Mouse (Mus musculus) heart, embryonic 15.5 days (tissue): ENCODE results near the gene Ptgdr2. TPM values are rescaled to one million over a fixed set of nuclear protein-coding genes. Genes with fewer than 3 reads are reported as not detected.

Experiments
- ATAC-seq: fragments of 200-750 bp; cut with Nextera tagmentation; replicated peaks from 2 replicates; pipeline ENCODE4 v1.8.0; 2017; ENCODE audit warnings: low read depth, moderate TSS enrichment; ENCODE audit not compliant: insufficient number of reproducible peaks, insufficient read depth, low FRiP score
- H3K27ac ChIP-seq: fragments of 300-500 bp; sonication (generic); 2 replicates; pipeline ENCODE4 v1.5.1; 2015; ENCODE audit warnings: mild to moderate bottlenecking, inconsistent platforms
- H3K27me3 ChIP-seq: fragments of 300-500 bp; sonication (generic); 2 replicates; pipeline ENCODE4 v1.6.1; 2015; ENCODE audit warnings: inconsistent platforms
- H3K36me3 ChIP-seq: fragments of 300-500 bp; sonication (generic); 2 replicates; pipeline ENCODE4 v1.6.1; 2015; ENCODE audit warnings: mild to moderate bottlenecking, inconsistent platforms
- H3K4me1 ChIP-seq: fragments of 300-500 bp; sonication (generic); replicated peaks from 2 replicates; pipeline ENCODE4 v1.6.1; 2015; ENCODE audit warnings: inconsistent platforms
- H3K4me2 ChIP-seq: fragments of 300-500 bp; sonication (generic); 2 replicates; pipeline ENCODE4 v1.6.1; 2015; ENCODE audit warnings: inconsistent platforms, mild to moderate bottlenecking, moderate library complexity
- H3K4me3 ChIP-seq: fragments of 300-500 bp; sonication (generic); 2 replicates; pipeline ENCODE4 v1.5.1; 2015; ENCODE audit warnings: mild to moderate bottlenecking, inconsistent platforms
- H3K9ac ChIP-seq: fragments of 300-500 bp; sonication (generic); 2 replicates; pipeline ENCODE4 v1.6.1; 2015; ENCODE audit warnings: mild to moderate bottlenecking, inconsistent platforms
- H3K9me3 ChIP-seq: fragments of 300-500 bp; sonication (generic); replicated peaks from 2 replicates; pipeline ENCODE4 v1.6.1; 2016; ENCODE audit warnings: inconsistent platforms
- WGBS: fragments of 180-500 bp; shearing (Covaris S2); methylation state at CpG from one replicate; pipeline ENCODE4 v1.1.7; 2015; ENCODE audit warnings: mixed read lengths; 5-methylcytosine and 5-hydroxymethylcytosine counted together
- polyA plus RNA-seq: library from polyadenylated mRNA; unstranded; fragments of >200 nt; fragmentation: Nextera tagmentation; extraction: Ambion mirVana; gene quantifications from 2 replicates; pipeline ENCODE4 v1.2.1, GENCODE M21; 2015

Ptgdr2 gene
- polyA plus RNA-seq, 1 experiment from 2014 or later, result 0.06 TPM

DNA sequence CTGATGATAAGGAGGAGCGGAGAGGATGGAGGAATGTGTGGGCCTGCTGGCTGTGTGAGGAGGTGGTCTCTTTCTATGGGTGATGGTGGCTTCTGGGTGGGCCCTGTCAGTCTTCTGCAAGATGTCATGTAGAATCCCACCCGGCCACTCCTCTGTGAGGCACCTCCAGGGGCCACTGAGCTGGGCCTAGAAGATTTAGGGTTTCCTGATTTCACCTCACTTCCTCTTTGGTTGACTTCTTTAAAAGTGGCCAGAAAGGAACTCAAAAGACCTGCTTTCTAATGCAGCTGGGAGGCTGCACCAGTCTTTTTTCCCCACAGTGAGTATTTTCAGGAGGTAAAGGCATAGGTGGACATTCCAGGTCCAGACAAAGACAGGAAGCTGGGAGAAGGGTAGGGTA, 6.3 kb upstream of the Ptgdr2 start:
- no peaks in the 10 kb centered on the region for H3K27me3 ChIP-seq
- 61% methylated on average over 2 of the region's 2 CpGs for WGBS
- no peak overlapping the region for H3K27ac ChIP-seq
- H3K4me1 ChIP-seq, result peaks cover 17% of the 10 kb centered on the region; the same call in 1 of the 2 replicates
- no peak overlapping the region for H3K9ac ChIP-seq
- H3K4me3 ChIP-seq, result no peak overlapping the region
- H3K4me2 ChIP-seq, result no peak overlapping the region
- no peaks in the 10 kb centered on the region for H3K9me3 ChIP-seq
- no peaks in the 10 kb centered on the region for H3K36me3 ChIP-seq
- no peak for ATAC-seq

DNA sequence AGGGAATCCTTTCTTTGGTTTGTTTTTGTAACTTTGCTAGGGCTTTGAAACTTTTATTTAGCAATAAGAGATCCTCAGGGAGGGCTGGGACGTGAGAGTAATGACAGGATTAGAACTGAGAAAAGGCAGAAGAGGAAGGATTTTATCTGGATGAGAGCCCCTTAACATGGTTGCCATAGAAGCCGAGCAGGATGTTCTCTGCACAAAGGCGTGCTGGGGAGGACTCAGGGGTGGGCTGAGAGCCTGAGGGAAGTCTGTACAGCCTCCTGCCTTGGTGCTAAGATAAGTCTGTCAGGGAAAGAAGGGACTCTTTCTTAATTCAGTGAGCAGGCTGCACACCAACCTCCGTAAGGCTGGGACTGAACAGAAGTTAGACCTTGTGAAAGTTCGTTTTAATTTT, 1.9 kb upstream of the Ptgdr2 start:
- H3K36me3 ChIP-seq, result no peaks in the 10 kb centered on the region
- ATAC-seq, result 0 out of 2 replicates have a peak, but pooled peaks have one; percentile 40
- no peak overlapping the region for H3K4me3 ChIP-seq
- H3K4me2 ChIP-seq, result no peak overlapping the region
- no peaks in the 10 kb centered on the region for H3K9me3 ChIP-seq
- peaks cover 17% of the 10 kb centered on the region; the same call in 1 of the 2 replicates for H3K4me1 ChIP-seq
- peak overlapping the region; percentile 60 for H3K27ac ChIP-seq
- no peak overlapping the region for H3K9ac ChIP-seq
- WGBS, result 26% methylated on average over 5 of the region's 5 CpGs
- H3K27me3 ChIP-seq, result peaks cover 7% of the 10 kb centered on the region; the same call in 1 of the 2 replicates

DNA sequence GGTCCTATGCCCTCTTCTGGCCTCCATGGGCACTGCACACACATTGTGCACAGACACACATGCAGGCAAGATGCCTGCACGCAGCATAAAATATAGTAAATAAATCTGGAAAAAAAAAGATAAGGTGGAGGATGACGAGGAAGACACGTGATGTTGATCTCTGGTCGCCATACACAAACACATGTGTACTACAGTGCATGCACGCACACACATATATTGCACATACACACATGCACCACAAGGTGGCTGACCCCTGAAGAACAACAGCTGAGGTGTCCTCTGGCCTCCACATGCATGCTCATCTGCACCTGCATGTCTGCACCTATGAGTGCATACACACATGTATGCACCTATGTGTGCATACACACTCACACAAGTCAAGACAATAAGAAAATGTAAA, 883 bp upstream of the Ptgdr2 start:
- ATAC-seq, result no peak
- 88% methylated on average over 5 of the region's 5 CpGs for WGBS

DNA sequence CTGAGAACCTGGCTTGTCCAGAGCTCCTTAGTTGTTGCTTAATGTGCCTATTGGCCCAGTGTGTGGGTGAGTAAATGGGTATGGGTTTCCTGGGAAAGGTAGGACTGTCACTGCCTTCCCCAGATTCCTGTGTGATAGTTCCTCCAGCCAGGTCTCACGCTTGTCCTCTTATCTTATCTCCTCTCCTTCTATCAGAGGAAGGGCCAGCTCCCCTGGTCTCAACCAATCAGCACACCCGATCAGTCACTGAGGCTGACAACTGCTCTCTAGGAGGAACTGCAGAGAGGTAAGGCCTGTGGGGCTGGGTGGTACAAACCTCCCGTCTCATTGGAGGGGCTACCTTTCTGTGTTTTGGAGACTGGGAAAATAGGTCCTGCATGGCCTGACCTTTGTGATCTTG, 1.8 kb downstream of the Ptgdr2 start:
- 20% methylated on average over 3 of the region's 3 CpGs for WGBS
- peaks cover 28% of the 10 kb centered on the region for H3K4me1 ChIP-seq
- H3K36me3 ChIP-seq, result peaks cover 17% of the 10 kb centered on the region
- peaks cover 7% of the 10 kb centered on the region; the same call in 1 of the 2 replicates for H3K27me3 ChIP-seq
- H3K9me3 ChIP-seq, result no peaks in the 10 kb centered on the region
- H3K9ac ChIP-seq, result 0 out of 2 replicates have a peak overlapping the region, but pooled peaks have one; percentile 4
- no peak overlapping the region for H3K27ac ChIP-seq
- ATAC-seq, result no peak
- no peak overlapping the region for H3K4me3 ChIP-seq
- no peak overlapping the region for H3K4me2 ChIP-seq

More for the DNA sequence above, 883 bp upstream of the Ptgdr2 start:
- Histone ChIP-seq H3K27me3 (peaks cover 7% of the 10 kb centered on the region; the same call in 1 of the 2 replicates), H3K4me2 (no peak overlapping the region), H3K9ac (no peak overlapping the region), H3K27ac (no peak overlapping the region), H3K9me3 (no peaks in the 10 kb centered on the region), H3K4me1 (peaks cover 25% of the 10 kb centered on the region), H3K4me3 (no peak overlapping the region), H3K36me3 (no peaks in the 10 kb centered on the region)

DNA sequence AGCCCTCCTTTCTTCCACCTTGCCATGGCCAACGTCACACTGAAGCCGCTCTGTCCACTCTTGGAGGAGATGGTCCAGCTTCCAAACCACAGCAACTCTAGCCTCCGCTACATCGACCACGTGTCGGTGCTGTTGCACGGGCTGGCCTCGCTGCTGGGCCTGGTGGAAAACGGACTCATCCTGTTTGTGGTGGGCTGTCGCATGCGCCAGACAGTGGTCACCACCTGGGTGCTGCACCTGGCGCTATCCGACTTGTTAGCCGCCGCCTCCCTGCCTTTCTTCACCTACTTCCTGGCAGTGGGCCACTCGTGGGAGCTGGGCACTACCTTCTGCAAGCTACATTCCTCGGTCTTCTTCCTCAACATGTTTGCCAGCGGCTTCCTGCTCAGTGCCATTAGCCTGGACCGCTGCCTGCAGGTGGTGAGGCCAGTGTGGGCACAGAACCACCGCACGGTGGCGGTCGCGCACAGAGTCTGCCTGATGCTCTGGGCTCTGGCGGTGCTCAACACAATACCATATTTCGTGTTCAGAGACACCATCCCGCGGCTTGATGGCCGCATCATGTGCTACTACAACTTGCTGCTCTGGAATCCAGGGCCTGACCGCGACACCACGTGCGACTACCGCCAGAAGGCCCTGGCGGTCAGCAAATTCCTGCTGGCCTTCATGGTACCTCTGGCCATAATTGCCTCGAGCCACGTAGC, 3.3 kb downstream of the Ptgdr2 start:
- H3K4me3 ChIP-seq, result peak overlapping the region; percentile 40
- H3K4me2 ChIP-seq, result peak overlapping the region; percentile 75
- peak overlapping the region; percentile 38; the same call in 1 of the 2 replicates for H3K9ac ChIP-seq
- peaks cover 7% of the 10 kb centered on the region; the same call in 1 of the 2 replicates for H3K27me3 ChIP-seq
- peak; percentile 73; the same call in 1 of the 2 replicates for ATAC-seq
- H3K36me3 ChIP-seq, result peaks cover 32% of the 10 kb centered on the region
- 19% methylated on average over 37 of the region's 37 CpGs for WGBS
- peaks cover 24% of the 10 kb centered on the region for H3K4me1 ChIP-seq
- H3K9me3 ChIP-seq, result no peaks in the 10 kb centered on the region
- no peak overlapping the region for H3K27ac ChIP-seq

DNA sequence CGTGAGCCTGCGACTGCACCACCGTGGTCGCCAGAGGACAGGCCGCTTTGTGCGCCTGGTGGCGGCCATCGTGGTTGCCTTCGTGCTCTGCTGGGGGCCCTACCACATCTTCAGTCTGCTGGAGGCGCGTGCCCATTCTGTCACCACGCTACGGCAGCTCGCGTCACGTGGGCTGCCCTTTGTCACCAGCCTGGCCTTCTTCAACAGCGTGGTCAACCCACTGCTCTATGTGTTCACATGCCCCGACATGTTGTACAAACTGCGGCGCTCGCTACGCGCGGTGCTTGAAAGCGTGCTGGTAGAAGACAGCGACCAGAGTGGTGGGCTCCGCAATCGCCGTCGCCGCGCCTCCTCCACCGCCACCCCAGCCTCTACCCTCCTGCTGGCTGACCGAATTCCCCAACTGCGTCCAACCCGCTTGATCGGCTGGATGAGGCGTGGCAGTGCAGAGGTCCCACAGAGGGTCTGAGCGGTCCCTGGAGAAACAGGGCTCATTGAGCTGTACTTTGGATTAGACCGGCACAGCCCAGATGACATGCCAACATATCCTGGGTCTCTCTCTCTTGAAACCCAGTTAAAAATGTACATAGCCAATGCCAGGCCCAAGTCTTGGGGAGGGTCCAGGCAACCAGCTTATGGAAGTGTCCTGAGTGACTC, 4.0 kb downstream of the Ptgdr2 start:
- H3K9ac ChIP-seq, result peak overlapping the region; percentile 38
- H3K27ac ChIP-seq, result no peak overlapping the region
- peaks cover 24% of the 10 kb centered on the region for H3K4me1 ChIP-seq
- ATAC-seq, result peak; percentile 37
- H3K36me3 ChIP-seq, result peaks cover 32% of the 10 kb centered on the region
- peak overlapping the region; percentile 40 for H3K4me3 ChIP-seq
- peaks cover 7% of the 10 kb centered on the region; the same call in 1 of the 2 replicates for H3K27me3 ChIP-seq
- 10% methylated on average over 40 of the region's 40 CpGs for WGBS
- peak overlapping the region; percentile 75 for H3K4me2 ChIP-seq
- H3K9me3 ChIP-seq, result no peaks in the 10 kb centered on the region

DNA sequence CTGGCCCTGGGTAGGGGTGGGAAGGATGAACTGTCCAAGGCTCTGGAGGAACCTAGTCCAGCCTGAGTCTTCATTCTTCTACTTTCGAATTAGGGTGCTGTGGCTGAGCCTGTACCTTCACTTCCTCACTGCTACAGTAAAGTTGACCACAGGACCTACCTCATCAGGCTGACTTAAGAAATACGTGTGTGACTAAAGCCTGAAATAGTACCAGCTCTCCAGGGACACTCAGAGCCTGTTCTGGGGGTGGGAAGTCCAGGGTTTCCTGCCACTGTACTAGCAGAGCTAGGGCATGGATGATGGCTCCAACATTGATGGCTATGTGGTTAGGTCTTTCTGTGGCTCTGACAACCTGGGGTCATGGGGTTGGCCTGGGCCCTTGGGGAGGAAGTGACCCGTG, 7.0 kb downstream of the Ptgdr2 start:
- no peaks in the 10 kb centered on the region for H3K9me3 ChIP-seq
- H3K4me1 ChIP-seq, result peaks cover 36% of the 10 kb centered on the region
- H3K27ac ChIP-seq, result no peak overlapping the region
- H3K9ac ChIP-seq, result no peak overlapping the region
- ATAC-seq, result no peak
- H3K36me3 ChIP-seq, result peaks cover 32% of the 10 kb centered on the region
- H3K4me2 ChIP-seq, result no peak overlapping the region
- WGBS, result 70% methylated on average over 3 of the region's 3 CpGs
- H3K4me3 ChIP-seq, result no peak overlapping the region
- H3K27me3 ChIP-seq, result peaks cover under 1% of the 10 kb centered on the region; the same call in 1 of the 2 replicates

DNA sequence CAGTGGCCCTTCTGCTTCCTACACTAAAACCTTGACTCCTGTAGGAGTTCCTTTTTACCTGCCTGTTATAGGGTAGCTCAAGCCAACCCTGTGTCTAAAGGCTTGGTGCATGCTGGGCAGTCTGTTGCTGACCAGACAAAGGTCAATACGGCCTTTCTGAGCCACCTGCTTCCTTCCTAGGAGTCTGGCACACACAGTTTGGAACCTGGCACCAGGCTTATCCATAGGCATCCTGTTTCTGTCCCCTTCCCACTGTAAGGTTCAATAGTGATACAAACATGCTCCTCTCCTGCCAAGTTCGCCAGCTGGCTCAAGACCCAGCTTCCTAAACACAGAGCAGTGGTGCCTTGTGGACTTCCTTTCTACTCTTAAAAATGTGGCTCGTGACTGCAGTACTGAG, 9.5 kb downstream of the Ptgdr2 start:
- Histone ChIP-seq H3K9me3 (no peaks in the 10 kb centered on the region), H3K36me3 (peaks cover 32% of the 10 kb centered on the region), H3K4me1 (peaks cover 33% of the 10 kb centered on the region), H3K4me3 (no peak overlapping the region; the same call in 1 of the 2 replicates), H3K27ac (no peak overlapping the region), H3K27me3 (no peaks in the 10 kb centered on the region), H3K9ac (no peak overlapping the region), H3K4me2 (peak overlapping the region; percentile 99; the same call in 1 of the 2 replicates)
- ATAC-seq, result no peak
- WGBS, result 73% methylated on average over 3 of the region's 3 CpGs

DNA sequence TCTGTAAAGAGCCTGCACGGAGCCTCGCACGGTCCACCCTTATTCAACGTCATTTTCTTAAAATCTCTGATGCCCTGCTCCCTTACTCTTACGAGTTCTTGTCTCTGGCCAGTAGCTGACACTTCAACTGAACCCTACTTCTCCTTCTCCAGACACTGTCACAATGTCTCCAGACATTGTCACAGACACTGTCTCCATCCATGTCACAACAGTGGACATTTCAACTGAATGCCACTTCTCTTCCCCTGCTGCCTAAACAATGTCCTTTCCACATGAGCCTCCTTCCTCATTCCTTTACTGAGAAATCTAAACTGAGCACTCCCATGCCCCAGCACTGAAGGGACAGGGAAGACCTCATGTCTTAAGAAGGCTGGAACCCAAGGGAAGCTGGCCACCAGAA, 10.3 kb downstream of the Ptgdr2 start:
- Histone ChIP-seq H3K4me3 (peak overlapping the region; percentile 68), H3K4me1 (peaks cover 40% of the 10 kb centered on the region), H3K27me3 (no peaks in the 10 kb centered on the region), H3K9ac (peak overlapping the region; percentile 79; the same call in 1 of the 2 replicates), H3K9me3 (no peaks in the 10 kb centered on the region), H3K27ac (no peak overlapping the region), H3K4me2 (peak overlapping the region; percentile 99), H3K36me3 (peaks cover 31% of the 10 kb centered on the region)
- WGBS, result 87% methylated on average over 5 of the region's 5 CpGs
- ATAC-seq, result no peak

DNA sequence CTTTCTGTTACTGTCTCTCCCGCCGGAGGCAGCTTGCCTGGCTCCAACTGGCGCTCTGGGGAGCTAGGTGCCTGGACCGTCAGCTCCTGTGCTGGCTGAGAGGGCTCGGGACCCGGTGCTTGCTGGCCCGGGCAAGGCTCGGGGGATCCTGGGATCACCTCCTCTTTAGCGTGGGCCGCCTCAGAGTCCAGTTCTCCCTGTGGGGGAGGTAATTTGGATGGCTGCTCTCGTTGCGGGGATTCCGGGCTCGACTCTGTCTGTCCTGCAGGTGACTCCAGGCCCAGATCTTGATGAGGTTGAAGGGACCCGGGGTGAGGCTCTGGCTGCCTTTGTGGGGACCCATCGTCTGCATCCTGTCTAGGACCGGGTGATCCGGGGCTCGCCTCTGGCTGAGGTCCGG, 11.5 kb downstream of the Ptgdr2 start:
- no peak for ATAC-seq
- H3K4me1 ChIP-seq, result peaks cover 47% of the 10 kb centered on the region
- H3K27me3 ChIP-seq, result no peaks in the 10 kb centered on the region
- no peak overlapping the region for H3K27ac ChIP-seq
- H3K36me3 ChIP-seq, result peaks cover 19% of the 10 kb centered on the region
- peak overlapping the region; percentile 99 for H3K4me2 ChIP-seq
- H3K9ac ChIP-seq, result peak overlapping the region; percentile 79
- 0% methylated on average over 20 of the region's 20 CpGs for WGBS
- H3K9me3 ChIP-seq, result no peaks in the 10 kb centered on the region
- peak overlapping the region; percentile 68 for H3K4me3 ChIP-seq

DNA sequence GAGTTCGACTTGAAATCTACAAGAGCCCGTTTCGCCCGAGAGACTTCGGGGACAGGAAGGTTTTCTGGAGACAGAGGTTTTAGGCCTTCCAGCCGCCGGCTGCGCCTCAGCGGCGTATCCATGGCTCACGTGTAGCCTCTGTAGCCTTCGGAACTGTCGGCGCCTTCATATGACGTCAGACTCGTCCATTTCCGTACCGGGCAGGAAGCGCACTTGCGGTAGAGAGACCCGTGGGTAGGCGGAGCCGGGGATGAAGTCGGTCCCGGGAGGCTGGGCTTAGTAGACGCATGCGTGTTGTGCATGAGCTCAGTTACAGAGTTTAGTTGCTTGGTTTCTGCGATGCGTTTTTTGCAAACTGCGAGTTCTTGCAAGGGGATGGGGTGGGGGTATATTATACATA, 12.2 kb downstream of the Ptgdr2 start, which contains the start of gene Ccdc86:
TSS of gene Ccdc86 (minus strand) at position 155 of the 400 bp plus-strand sequence.
- Histone ChIP-seq H3K27me3 (no peaks in the 10 kb centered on the region), H3K27ac (peak within 1 kb of the TSS; percentile 35), H3K9me3 (no peaks in the 10 kb centered on the region), H3K4me3 (peak within 1 kb of the TSS; percentile 68), H3K9ac (peak within 1 kb of the TSS; percentile 79), H3K36me3 (peaks cover 12% of the 10 kb centered on the region), H3K4me2 (peak within 1 kb of the TSS; percentile 99), H3K4me1 (peaks cover 47% of the 10 kb centered on the region)
- WGBS, result 0% methylated on average over 30 of the region's 30 CpGs
- peak; percentile 94 for ATAC-seq
